Mouse (Mus musculus) B cell, adult 2 months (primary cell): ENCODE results near the gene Ralgps1.

ENCODE experiments used
- DNase-seq, 2 experiments: peaks; one replicate each; pipeline ENCODE4 v3.0.0; 2022

The Ralgps1 gene

GRCm38 (mm10) chr2:33320568-33320967 lies 50.7 kb downstream of the Ralgps1 start:
- DNase-seq, result no peak

DNA sequence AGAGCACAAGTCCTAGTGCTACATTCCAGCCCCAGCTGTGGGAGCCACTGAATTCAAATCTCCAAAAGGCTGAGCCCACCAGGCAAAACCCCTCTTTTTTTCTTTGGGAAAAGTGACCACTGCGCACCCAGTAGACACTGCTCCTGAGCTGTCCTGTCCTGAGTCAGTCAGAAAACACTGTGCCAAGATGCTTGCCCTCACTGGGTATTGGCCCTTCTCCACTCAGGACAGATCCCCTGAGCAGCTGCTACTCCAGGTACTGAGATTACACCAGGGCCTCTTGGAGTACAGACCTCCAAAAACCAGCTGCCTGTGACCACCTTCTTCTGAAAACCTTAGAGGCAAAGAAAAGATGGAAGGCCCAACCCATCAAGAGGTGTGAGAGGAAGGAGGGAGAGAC lies 51.4 kb downstream of the Ralgps1 start:
- no peak for DNase-seq

DNA sequence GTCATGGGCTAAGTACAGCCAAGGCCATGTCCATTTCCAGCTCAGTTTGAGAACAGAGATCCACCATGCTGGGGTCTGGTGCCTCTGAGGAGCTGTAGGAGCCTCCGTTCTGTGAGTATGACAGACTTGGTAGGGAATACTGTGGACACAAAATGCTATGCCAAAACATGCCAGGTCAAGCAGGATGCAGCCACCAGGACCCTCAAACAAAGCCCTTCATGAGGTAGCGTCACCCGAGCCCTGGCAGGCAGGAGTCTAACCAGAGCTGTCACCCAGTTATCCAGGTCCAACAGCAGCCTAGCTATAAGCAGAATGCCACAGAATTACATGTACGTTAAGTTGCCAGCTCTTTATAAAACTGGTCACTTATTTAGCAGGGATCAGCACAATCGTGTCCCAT lies 51.8 kb downstream of the Ralgps1 start:
- no peak for DNase-seq

DNA sequence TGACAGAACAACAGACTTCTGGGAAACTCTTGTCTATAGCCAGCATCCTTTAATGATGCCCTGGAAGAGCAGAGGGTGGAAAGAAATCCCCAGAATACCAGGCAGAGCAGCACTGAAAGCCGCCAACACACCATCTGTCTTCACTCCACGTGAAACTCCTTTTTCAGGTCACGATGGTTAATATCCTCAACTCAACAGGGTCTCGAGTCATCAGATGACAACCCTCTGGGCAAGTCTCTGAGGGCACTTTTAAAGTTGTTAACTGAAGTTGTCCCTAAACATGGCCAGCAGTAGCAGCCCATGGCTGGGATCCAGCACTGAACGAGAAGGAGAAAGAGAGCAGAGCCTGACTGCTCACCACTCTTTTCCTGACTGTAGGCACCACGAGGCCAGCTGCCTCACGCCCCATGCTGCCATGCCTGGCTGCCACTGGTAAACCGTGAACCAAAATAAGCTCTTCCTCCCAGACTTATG lies 52.8 kb downstream of the Ralgps1 start:
- no peak for DNase-seq

DNA sequence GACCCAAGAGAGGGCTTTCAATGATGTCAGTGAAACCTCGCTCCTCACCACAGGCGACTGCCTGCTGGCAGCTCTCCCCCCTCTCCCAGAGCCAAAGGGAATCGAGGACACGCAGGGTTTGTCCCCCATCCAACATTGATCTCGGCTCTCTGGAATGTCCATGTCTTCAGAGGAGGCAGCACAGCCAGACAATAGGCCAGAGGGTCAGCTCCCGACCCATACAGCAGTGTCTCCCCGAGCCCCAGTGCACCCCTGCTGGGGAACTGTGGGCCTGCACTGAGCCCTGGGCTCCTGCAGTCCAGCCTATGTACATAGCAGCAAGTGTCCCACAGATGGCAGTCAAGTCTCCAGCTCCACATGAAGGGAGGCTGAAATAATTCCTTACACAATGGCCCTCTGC lies 54.8 kb downstream of the Ralgps1 start:
- peak in 1 of 2 experiments; percentile 7 for DNase-seq

DNA sequence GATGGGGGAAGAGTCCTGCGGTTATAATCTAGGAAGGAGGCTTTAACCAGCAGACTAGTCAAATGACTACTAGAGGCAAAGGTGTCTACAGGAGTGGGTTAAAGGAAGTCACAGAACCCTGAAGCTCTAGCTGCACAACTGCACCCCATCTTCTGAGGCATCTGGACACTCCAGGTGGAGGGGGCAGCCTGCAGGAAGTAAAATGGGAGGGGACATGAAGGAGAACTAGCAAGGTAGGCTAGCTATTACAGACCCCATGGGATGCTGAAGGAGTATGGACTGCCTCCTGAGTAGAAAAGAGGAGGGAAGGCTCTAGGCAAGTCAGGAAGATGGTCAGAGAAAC lies 55.3 kb downstream of the Ralgps1 start:
- DNase-seq, result no peak

- no peak for DNase-seq
Measured at GRCm38 (mm10) chr2:33315233-33316062, 55.8 kb downstream of the Ralgps1 start.

DNA sequence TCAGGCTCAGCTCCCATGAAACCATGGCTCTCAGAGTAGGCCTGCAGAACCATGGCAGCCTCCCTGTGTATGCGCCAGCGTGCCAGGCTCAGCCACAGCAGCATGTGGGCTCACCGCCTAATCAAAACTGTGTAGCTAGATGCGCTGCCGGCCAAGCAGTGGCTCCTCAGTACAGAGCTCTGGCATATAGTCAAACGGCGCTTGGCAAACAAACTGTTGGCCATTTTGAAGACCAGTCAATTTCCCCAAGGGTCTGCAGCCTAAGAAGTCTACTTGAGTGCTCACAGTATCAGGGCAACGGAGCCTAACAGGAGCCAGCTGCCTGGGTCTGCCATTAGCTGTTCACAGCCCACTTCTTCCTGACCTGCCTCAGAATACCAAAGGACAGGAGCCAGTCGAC lies 61.9 kb downstream of the Ralgps1 start:
- no peak for DNase-seq

- DNase-seq, result no peak
Measured at GRCm38 (mm10) chr2:33306565-33306964, 64.7 kb downstream of the Ralgps1 start.

- DNase-seq, result no peak
Measured at GRCm38 (mm10) chr2:33303416-33303947, 67.8 kb downstream of the Ralgps1 start.

DNA sequence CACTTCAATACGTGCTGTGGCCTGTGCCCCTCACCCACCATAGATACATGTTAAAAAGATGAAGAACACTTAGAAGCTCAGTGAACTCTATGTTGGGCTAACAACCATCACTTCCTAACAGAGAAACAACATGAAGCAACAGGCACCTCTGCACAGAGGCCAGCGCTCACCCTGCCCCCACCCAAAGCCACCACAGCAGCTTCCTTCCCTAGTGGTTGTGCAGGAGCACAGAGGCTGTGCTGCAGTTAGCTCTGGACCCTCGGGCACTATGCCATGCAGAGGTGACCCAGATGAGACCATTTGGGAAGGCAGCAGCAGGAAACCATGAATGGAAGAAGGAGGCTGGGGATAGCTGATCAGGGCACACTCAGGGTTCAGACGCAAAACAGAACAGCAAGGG lies 68.5 kb downstream of the Ralgps1 start:
- DNase-seq, result no peak

DNA sequence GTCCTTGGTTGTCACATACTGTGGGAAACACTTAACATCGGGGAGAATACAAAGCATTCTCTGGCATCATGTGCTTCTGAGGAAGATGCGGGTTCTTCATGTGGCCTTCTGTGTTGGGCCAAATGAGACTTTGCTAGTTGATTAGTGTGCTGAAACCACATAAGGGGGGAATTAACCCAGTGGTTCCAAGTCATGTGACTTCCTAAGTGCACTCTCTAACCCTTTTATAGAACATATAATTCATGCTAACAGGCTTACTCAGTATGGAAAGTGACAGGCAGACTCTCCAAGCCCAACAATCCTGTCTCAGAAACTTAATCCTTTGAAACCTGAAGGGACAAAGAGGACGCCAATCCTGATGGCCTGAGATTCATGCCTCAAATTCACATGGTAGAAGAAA lies 68.9 kb downstream of the Ralgps1 start:
- no peak for DNase-seq

GRCm38 (mm10) chr2:33300371-33301046 lies 70.8 kb downstream of the Ralgps1 start:
- no peak for DNase-seq

DNA sequence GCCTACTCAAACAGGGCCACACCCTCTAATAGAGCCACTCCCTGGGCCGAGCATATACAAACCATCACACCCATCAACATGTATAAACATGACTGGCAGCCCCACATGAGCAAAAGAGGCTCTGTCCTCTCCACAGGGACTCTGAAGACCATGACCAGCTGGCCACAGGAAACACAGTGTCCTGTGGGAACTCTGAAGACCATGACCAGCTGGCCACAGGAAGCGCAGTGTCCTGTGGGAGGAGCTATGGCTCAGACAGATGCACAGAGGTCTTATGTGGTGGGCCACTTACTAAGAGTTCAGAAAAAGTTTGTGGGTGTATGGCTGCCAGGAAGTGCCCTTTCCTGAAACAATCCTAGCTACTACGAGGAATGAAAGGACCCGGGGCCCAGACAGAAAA lies 72.4 kb downstream of the Ralgps1 start:
- DNase-seq, result no peak

DNA sequence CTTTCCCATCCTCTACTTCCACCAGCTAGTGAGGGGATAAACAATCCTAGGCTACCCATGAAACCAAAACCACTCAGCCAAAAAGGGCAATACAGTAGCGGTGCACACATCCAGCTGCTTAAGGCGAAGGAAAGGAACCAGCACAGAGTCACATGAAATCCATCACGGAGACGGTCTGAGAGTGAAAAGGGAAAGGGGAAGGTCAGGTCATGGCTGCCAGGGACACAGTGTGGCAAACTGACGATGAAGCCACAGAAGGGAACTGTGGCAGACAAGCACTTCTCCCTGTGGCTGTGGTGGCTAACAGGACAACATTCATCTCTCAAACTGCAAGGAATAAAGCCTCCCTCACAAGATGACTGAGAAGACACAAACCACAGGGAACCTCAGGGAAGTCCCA lies 76.2 kb downstream of the Ralgps1 start:
- no peak for DNase-seq

DNA sequence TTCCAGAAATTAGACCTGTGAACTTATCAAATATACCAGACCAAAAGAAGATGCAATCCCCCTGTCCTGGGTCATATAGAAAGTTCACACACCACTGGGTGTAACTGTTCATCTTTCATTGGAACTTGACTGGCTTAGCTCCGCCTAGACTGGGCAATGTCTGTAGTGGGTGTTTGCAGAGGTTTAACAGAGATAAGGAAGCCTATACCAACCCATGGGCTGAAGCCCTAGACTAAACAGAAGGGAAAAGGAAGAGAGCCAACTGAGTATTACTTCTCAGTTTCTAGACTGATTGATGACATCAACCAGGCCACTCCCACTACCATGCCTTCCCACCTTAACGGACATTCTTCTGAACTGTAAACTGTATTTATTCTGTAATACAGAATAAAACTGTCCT lies 79.2 kb downstream of the Ralgps1 start:
- DNase-seq, result no peak

DNA sequence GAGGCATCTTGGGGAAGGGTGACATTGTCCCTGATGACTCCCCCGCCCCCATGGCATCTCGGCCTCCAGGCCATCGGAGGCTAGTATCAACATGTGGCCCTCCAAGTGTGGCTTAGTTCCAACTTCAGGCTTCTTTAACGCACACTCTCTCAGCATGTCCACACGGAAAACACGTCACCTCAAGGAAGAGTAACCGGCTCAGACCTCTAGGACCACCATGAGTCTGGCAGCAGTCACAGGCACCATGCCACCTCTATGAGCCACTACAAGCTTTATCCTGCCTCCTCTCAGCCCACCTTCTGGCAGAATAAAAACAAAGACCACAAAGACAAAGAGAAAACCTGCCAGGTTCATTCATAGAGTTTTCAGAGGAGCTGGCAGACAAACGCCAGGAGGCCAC lies 80.8 kb downstream of the Ralgps1 start:
- no peak for DNase-seq

GRCm38 (mm10) chr2:33288837-33289236 lies 82.4 kb downstream of the Ralgps1 start:
- no peak for DNase-seq

GRCm38 (mm10) chr2:33283674-33284073 lies 87.6 kb downstream of the Ralgps1 start:
- DNase-seq, result no peak

DNA sequence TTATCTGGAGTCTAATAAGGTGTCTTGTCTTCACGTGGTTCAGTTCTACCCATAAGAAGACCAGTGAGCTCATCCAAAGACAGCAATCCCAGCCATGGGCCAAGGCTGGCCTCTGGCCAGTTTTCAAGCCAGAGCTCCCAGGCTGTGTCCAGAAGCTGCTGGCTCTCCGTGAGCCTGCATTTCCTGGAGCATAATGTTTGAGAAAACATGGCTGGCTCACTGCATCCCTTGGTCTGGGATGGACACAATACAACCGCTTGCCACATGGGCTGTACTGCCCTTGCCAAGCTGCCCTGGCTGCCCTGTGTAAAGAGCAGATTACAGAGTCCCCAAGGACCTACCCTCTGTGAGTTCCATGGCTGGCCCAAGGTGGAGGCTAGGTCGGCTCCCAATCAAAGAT lies 88.4 kb downstream of the Ralgps1 start:
- DNase-seq, result no peak

GRCm38 (mm10) chr2:33281807-33282206 lies 89.5 kb downstream of the Ralgps1 start:
- DNase-seq, result no peak

DNA sequence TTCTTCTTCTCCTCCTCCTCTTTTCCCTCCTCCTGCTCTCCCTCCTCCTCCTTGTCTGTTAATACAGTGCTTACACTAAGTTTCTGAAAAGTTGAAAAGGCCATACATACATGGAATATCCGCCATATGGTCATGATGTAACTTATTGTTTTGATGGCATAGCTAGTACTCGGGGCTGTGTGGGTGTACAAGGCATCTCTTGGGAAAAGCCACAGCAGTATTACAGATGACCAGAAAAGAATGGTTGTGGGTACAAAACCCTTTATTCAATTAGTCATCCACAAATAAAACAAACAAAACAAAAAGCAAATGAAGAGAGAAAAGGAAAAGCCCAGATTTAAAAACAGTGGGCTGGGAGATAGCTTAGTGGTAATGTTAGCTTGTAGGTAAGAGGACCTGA lies 90.8 kb downstream of the Ralgps1 start:
- no peak for DNase-seq

DNA sequence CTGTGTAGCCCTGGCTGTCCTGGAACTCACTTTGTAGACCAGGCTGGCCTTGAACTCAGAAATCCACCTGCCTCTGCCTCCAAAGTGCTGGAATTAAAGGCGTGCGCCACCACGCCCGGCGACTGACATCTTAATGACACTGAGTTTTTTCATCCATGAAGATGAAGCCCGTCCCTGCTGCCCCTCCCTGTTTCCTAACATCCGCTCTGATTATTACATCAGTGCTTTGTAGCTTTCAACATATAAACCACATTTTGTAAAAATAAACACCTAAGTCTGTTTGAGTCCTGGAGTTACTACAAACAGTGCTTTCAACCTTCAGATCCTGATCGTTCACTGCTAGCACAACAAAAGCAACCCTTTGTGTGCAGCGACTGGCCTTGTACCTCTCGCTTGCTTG lies 91.5 kb downstream of the Ralgps1 start:
- no peak for DNase-seq
